In the genomic region with DNA sequence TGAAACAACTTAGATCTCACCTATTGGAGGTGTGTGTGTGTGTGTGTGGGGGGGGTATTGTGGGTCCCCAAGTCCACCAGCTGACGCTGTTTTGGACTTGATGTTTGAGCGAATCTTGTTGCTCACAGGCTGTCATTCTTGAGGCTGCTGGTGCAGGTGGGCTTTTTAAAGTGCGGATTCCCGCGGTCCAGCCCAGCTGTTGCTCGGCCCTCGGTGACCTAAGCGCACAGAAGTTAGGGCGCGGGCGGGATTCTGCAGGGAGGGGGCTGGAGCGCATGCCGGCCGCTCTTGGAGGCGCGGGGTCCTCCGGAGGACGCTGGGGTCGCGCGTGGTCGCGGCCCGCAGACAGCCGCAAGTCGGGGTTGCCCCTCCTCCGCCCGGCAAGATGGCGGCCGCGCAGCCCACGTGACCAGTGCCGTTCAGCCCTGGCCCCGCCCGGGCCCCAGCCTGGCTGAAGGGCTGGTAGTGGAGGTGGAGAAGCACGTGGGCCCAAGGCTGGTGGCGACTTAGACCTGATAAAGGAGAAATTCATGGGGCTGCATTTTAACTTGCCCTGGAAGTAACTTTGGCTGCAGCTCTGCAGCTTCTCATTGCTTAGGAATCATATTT, we compare ENCODE assay signal across 8 mouse cellular contexts. TPM values are rescaled to one million over a fixed set of nuclear protein-coding genes. Genes with fewer than 3 reads are reported as not detected.
DNase-seq lines count a peak whose midpoint lies in the region; ATAC-seq and TF ChIP-seq lines count a peak whose summit lies in the region.

No protein-coding gene starts in this region.

- H3K79me2 ChIP-seq in heart, adult 2 months (replicated peaks; ENCODE audit: control insufficient read depth, insufficient read depth, low read length) = 0 out of 2 replicates have a peak, but pooled peaks cover 1% of the 10 kb centered on the region

- H3K36me3 ChIP-seq in embryonic facial prominence, embryonic 12.5 days = no peaks in the 10 kb centered on the region
- H3K36me3 ChIP-seq in heart, adult 2 months (ENCODE audit: control insufficient read depth, insufficient read depth, low read length) = peaks cover 9% of the 10 kb centered on the region
- no peaks in the 10 kb centered on the region for H3K36me3 ChIP-seq in limb, embryonic 13.5 days
- no peaks in the 10 kb centered on the region for H3K36me3 ChIP-seq in midbrain, embryonic 15.5 days (replicated peaks)

- peak; percentile 89 for DNase-seq in 3134 (ENCODE audit: extremely low read depth, insufficient read length, low spot score)
- DNase-seq in adrenal gland, postnatal 25 days = peak; percentile 91
- DNase-seq in heart, adult 2 months = peak; percentile 91 to 92
- peak; percentile 83 to 88 for DNase-seq in kidney, adult 8-10 months
- DNase-seq in spleen, adult 18-20 months = peak; percentile 78 to 86

- TF ChIP-seq POLR2A in heart, adult 2 months (IDR thresholded peaks at IDR 0.05; ENCODE audit: insufficient read depth, low read depth, low read length) = peak; percentile 60

- 0 out of 2 replicates have a peak, but pooled peaks cover 3% of the 10 kb centered on the region for H3K27me3 ChIP-seq in embryonic facial prominence, embryonic 12.5 days
- H3K27me3 ChIP-seq in heart, adult 2 months (ENCODE audit: control insufficient read depth, insufficient read depth, low read length) = no peaks in the 10 kb centered on the region
- no peaks in the 10 kb centered on the region for H3K27me3 ChIP-seq in limb, embryonic 13.5 days
- no peaks in the 10 kb centered on the region for H3K27me3 ChIP-seq in midbrain, embryonic 15.5 days (replicated peaks)

- TF ChIP-seq CTCF in heart, adult 2 months (IDR thresholded peaks at IDR 0.05) = no peak

- peak overlapping the region; percentile 63 for H3K4me3 ChIP-seq in embryonic facial prominence, embryonic 12.5 days
- H3K4me3 ChIP-seq in heart, adult 2 months = peak overlapping the region; percentile 97
- peak overlapping the region; percentile 66 for H3K4me3 ChIP-seq in limb, embryonic 13.5 days
- peak overlapping the region; percentile 81 for H3K4me3 ChIP-seq in midbrain, embryonic 15.5 days

- H3K9ac ChIP-seq in embryonic facial prominence, embryonic 12.5 days = peak overlapping the region; percentile 53; the same call in 1 of the 2 replicates
- peak overlapping the region; percentile 94 for H3K9ac ChIP-seq in heart, adult 2 months (ENCODE audit: low read depth, low read length)
- H3K9ac ChIP-seq in limb, embryonic 13.5 days = peak overlapping the region; percentile 75
- H3K9ac ChIP-seq in midbrain, embryonic 15.5 days = peak overlapping the region; percentile 72

- 0 out of 2 replicates have a peak overlapping the region, but pooled peaks have one; percentile 52 for H3K27ac ChIP-seq in embryonic facial prominence, embryonic 12.5 days
- peak overlapping the region; percentile 94 for H3K27ac ChIP-seq in heart, adult 2 months
- H3K27ac ChIP-seq in limb, embryonic 13.5 days = no peak overlapping the region
- H3K27ac ChIP-seq in midbrain, embryonic 15.5 days = peak overlapping the region; percentile 74

- no peaks in the 10 kb centered on the region for H3K9me3 ChIP-seq in embryonic facial prominence, embryonic 12.5 days
- H3K9me3 ChIP-seq in limb, embryonic 13.5 days = no peaks in the 10 kb centered on the region
- H3K9me3 ChIP-seq in midbrain, embryonic 15.5 days = no peaks in the 10 kb centered on the region

- intact Hi-C loops in heart, adult 2 months (cut with DNase I) = loop anchor here (2.0 to 10.0 kb wide), 3 partner anchors 43 to 181 kb away; partner anchors contain the start of gene Phlpp1

- no peak for TF ChIP-seq EP300 in heart, adult 2 months (IDR thresholded peaks at IDR 0.05; ENCODE audit: insufficient read depth, low read depth, low read length)

- peak overlapping the region; percentile 98 for H3K4me2 ChIP-seq in embryonic facial prominence, embryonic 12.5 days (replicated peaks)
- peak overlapping the region; percentile 96 for H3K4me2 ChIP-seq in limb, embryonic 13.5 days (replicated peaks)
- H3K4me2 ChIP-seq in midbrain, embryonic 15.5 days = peak overlapping the region; percentile 77

- peak; percentile 60; the same call in 1 of the 2 replicates for ATAC-seq in embryonic facial prominence, embryonic 12.5 days (ENCODE audit: insufficient number of reproducible peaks, insufficient read depth, low FRiP score, low TSS enrichment)
- peak; percentile 64 for ATAC-seq in limb, embryonic 13.5 days (ENCODE audit: low FRiP score, low read depth)
- peak; percentile 68 for ATAC-seq in midbrain, embryonic 15.5 days (replicated peaks)

- H3K4me1 ChIP-seq in embryonic facial prominence, embryonic 12.5 days = peaks cover 18% of the 10 kb centered on the region
- H3K4me1 ChIP-seq in heart, adult 2 months (ENCODE audit: control insufficient read depth, insufficient read depth, low read length) = peaks cover 8% of the 10 kb centered on the region
- H3K4me1 ChIP-seq in limb, embryonic 13.5 days = peaks cover 38% of the 10 kb centered on the region
- peaks cover 34% of the 10 kb centered on the region for H3K4me1 ChIP-seq in midbrain, embryonic 15.5 days

- under 1% methylated on average over 37 of the region's 37 CpGs for WGBS in embryonic facial prominence, embryonic 12.5 days
- under 1% methylated on average over 37 of the region's 37 CpGs for WGBS in heart, adult 2 months
- WGBS in limb, embryonic 13.5 days = 0% methylated on average over 31 of the region's 37 CpGs
- 1% methylated on average over 37 of the region's 37 CpGs for WGBS in midbrain, embryonic 15.5 days

RNA-seq across cellular contexts. Expression of gene Zcchc2, which starts 3.5 kb away (rescaled TPM):
- 20.2 and 23.0 TPM in 2 replicates for total RNA-seq in adrenal gland, postnatal 25 days (2021)
- 2.1 and 2.3 TPM in 2 replicates for polyA plus RNA-seq in embryonic facial prominence, embryonic 12.5 days (2016; fragmentation: Nextera tagmentation; extraction: Ambion mirVana)
- total RNA-seq in heart, adult 2 months (2021) = 1 to 10 TPM; 6.6 to 9.8 TPM
- 8.3 and 10.6 TPM in 2 replicates for polyA plus RNA-seq in heart, adult 2 months (2012; rRNA removed)
- polyA plus RNA-seq in limb, embryonic 13.5 days (2015; fragmentation: Nextera tagmentation; extraction: Ambion mirVana) = 2.2 and 2.4 TPM in 2 replicates
- polyA plus RNA-seq in midbrain, embryonic 15.5 days (2015; fragmentation: Nextera tagmentation; extraction: Ambion mirVana) = 2.3 and 2.7 TPM in 2 replicates
